Mouse (Mus musculus): ENCODE measurements at regions not wholly inside any gene's neighbourhood (a gene's known extent, or its start where the extent isn't known, plus 50 kb on each side); places are given as distances from the start of the nearest gene placed in this dataset.

GRCm38 (mm10) chr11:45265989-45266302 is 585.9 kb upstream of the Clint1 start:
- no peaks in the 10 kb centered on the region; the same call in 1 of the 2 replicates for H3K4me1 ChIP-seq
- H3K9ac ChIP-seq (replicated peaks), result no peak overlapping the region
- H3K27me3 ChIP-seq, result no peaks in the 10 kb centered on the region
- H3K27ac ChIP-seq (replicated peaks), result no peak overlapping the region
- 65% methylated on average over 4 of the region's 4 CpGs for WGBS
- H3K36me3 ChIP-seq, result no peaks in the 10 kb centered on the region
- H3K4me3 ChIP-seq, result no peak overlapping the region
- no peak; the same call in 1 of the 2 replicates for ATAC-seq (replicated peaks)
- no peaks in the 10 kb centered on the region for H3K9me3 ChIP-seq
- no peak overlapping the region for H3K4me2 ChIP-seq (replicated peaks)

- no peak overlapping the region for H3K4me2 ChIP-seq (replicated peaks)
- no peaks in the 10 kb centered on the region for H3K27me3 ChIP-seq
- no peak for ATAC-seq (replicated peaks)
- H3K36me3 ChIP-seq, result no peaks in the 10 kb centered on the region
- H3K9me3 ChIP-seq, result no peaks in the 10 kb centered on the region
- no peak overlapping the region for H3K9ac ChIP-seq (replicated peaks)
- H3K27ac ChIP-seq (replicated peaks), result no peak overlapping the region
- H3K4me1 ChIP-seq, result no peaks in the 10 kb centered on the region; the same call in 1 of the 2 replicates
- no peak overlapping the region for H3K4me3 ChIP-seq
- 75% methylated on average over 5 of the region's 5 CpGs for WGBS
Measured at GRCm38 (mm10) chr11:45269215-45269614, 582.6 kb upstream of the Clint1 start.

GRCm38 (mm10) chr11:45271206-45271605 is 580.6 kb upstream of the Clint1 start:
- no peaks in the 10 kb centered on the region for H3K9me3 ChIP-seq
- no peak overlapping the region for H3K4me2 ChIP-seq (replicated peaks)
- H3K4me3 ChIP-seq, result no peak overlapping the region
- H3K27ac ChIP-seq (replicated peaks), result no peak overlapping the region
- H3K27me3 ChIP-seq, result no peaks in the 10 kb centered on the region
- no peak for ATAC-seq (replicated peaks)
- 0 out of 2 replicates have a peak, but pooled peaks cover 2% of the 10 kb centered on the region for H3K4me1 ChIP-seq
- no peak overlapping the region for H3K9ac ChIP-seq (replicated peaks)
- WGBS, result 63% methylated on average over 3 of the region's 3 CpGs
- no peaks in the 10 kb centered on the region for H3K36me3 ChIP-seq

GRCm38 (mm10) chr11:45274446-45275119 is 577.3 kb upstream of the Clint1 start:
- H3K9ac ChIP-seq (replicated peaks), result no peak overlapping the region
- H3K27ac ChIP-seq (replicated peaks), result no peak overlapping the region
- no peaks in the 10 kb centered on the region for H3K36me3 ChIP-seq
- no peak overlapping the region for H3K4me2 ChIP-seq (replicated peaks)
- no peak overlapping the region for H3K4me3 ChIP-seq
- H3K9me3 ChIP-seq, result no peaks in the 10 kb centered on the region
- 92% methylated on average over 10 of the region's 10 CpGs for WGBS
- 0 out of 2 replicates have a peak, but pooled peaks cover 2% of the 10 kb centered on the region for H3K4me1 ChIP-seq
- H3K27me3 ChIP-seq, result no peaks in the 10 kb centered on the region
- ATAC-seq (replicated peaks), result no peak

- H3K36me3 ChIP-seq, result no peaks in the 10 kb centered on the region
- H3K4me2 ChIP-seq (replicated peaks), result no peak overlapping the region
- 43% methylated on average over 3 of the region's 3 CpGs for WGBS
- no peaks in the 10 kb centered on the region for H3K9me3 ChIP-seq
- H3K27ac ChIP-seq (replicated peaks), result no peak overlapping the region
- no peak overlapping the region for H3K4me3 ChIP-seq
- no peak for ATAC-seq (replicated peaks)
- H3K9ac ChIP-seq (replicated peaks), result no peak overlapping the region
- no peaks in the 10 kb centered on the region for H3K27me3 ChIP-seq
- 0 out of 2 replicates have a peak, but pooled peaks cover 2% of the 10 kb centered on the region for H3K4me1 ChIP-seq
Measured at GRCm38 (mm10) chr11:45275170-45275569, 576.7 kb upstream of the Clint1 start.

GRCm38 (mm10) chr11:45296772-45297171 is 555.1 kb upstream of the Clint1 start:
- no peak overlapping the region for H3K4me3 ChIP-seq
- no peaks in the 10 kb centered on the region for H3K36me3 ChIP-seq
- no peak overlapping the region for H3K9ac ChIP-seq (replicated peaks)
- ATAC-seq (replicated peaks), result no peak
- H3K4me2 ChIP-seq (replicated peaks), result no peak overlapping the region
- H3K27me3 ChIP-seq, result no peaks in the 10 kb centered on the region
- no peaks in the 10 kb centered on the region for H3K9me3 ChIP-seq
- WGBS, result 78% methylated on average over 2 of the region's 2 CpGs
- H3K4me1 ChIP-seq, result no peaks in the 10 kb centered on the region
- no peak overlapping the region for H3K27ac ChIP-seq (replicated peaks)

GRCm38 (mm10) chr11:45311934-45312333 is 539.9 kb upstream of the Clint1 start:
- Histone ChIP-seq H3K4me2 (replicated peaks) (no peak overlapping the region), H3K27ac (replicated peaks) (no peak overlapping the region), H3K9ac (replicated peaks) (no peak overlapping the region), H3K4me3 (no peak overlapping the region), H3K27me3 (no peaks in the 10 kb centered on the region), H3K9me3 (no peaks in the 10 kb centered on the region), H3K36me3 (no peaks in the 10 kb centered on the region), H3K4me1 (no peaks in the 10 kb centered on the region)
- 90% methylated on average over 6 of the region's 6 CpGs for WGBS
- ATAC-seq (replicated peaks), result no peak

- Histone ChIP-seq H3K9ac (replicated peaks) (no peak overlapping the region), H3K4me3 (no peak overlapping the region), H3K27ac (replicated peaks) (no peak overlapping the region), H3K9me3 (no peaks in the 10 kb centered on the region), H3K36me3 (no peaks in the 10 kb centered on the region), H3K4me2 (replicated peaks) (no peak overlapping the region), H3K27me3 (no peaks in the 10 kb centered on the region), H3K4me1 (no peaks in the 10 kb centered on the region)
- no peak for ATAC-seq (replicated peaks)
- 84% methylated on average over 5 of the region's 5 CpGs for WGBS
Measured at GRCm38 (mm10) chr11:45323766-45324165, 528.1 kb upstream of the Clint1 start.

- H3K27me3 ChIP-seq, result no peaks in the 10 kb centered on the region
- no peak overlapping the region for H3K27ac ChIP-seq (replicated peaks)
- 90% methylated on average over 2 of the region's 2 CpGs for WGBS
- H3K4me3 ChIP-seq, result no peak overlapping the region
- H3K4me1 ChIP-seq, result no peaks in the 10 kb centered on the region
- H3K9ac ChIP-seq (replicated peaks), result no peak overlapping the region
- H3K36me3 ChIP-seq, result no peaks in the 10 kb centered on the region
- no peak overlapping the region for H3K4me2 ChIP-seq (replicated peaks)
- H3K9me3 ChIP-seq, result no peaks in the 10 kb centered on the region
- no peak for ATAC-seq (replicated peaks)
Measured at GRCm38 (mm10) chr11:45330319-45330718, 521.5 kb upstream of the Clint1 start.

- Histone ChIP-seq H3K9ac (replicated peaks) (no peak overlapping the region), H3K36me3 (no peaks in the 10 kb centered on the region), H3K4me3 (no peak overlapping the region), H3K4me2 (replicated peaks) (no peak overlapping the region), H3K27ac (replicated peaks) (no peak overlapping the region), H3K4me1 (no peaks in the 10 kb centered on the region), H3K9me3 (no peaks in the 10 kb centered on the region), H3K27me3 (no peaks in the 10 kb centered on the region)
- WGBS, result 82% methylated on average over 3 of the region's 3 CpGs
- no peak for ATAC-seq (replicated peaks)
Measured at GRCm38 (mm10) chr11:45333756-45334155, 518.1 kb upstream of the Clint1 start.

- H3K9me3 ChIP-seq, result no peaks in the 10 kb centered on the region
- no peak overlapping the region for H3K27ac ChIP-seq (replicated peaks)
- no peak overlapping the region for H3K4me2 ChIP-seq (replicated peaks)
- no peaks in the 10 kb centered on the region for H3K4me1 ChIP-seq
- no peak overlapping the region for H3K9ac ChIP-seq (replicated peaks)
- H3K36me3 ChIP-seq, result no peaks in the 10 kb centered on the region
- H3K27me3 ChIP-seq, result no peaks in the 10 kb centered on the region
- no peak for ATAC-seq (replicated peaks)
- H3K4me3 ChIP-seq, result no peak overlapping the region
Measured at GRCm38 (mm10) chr11:45349331-45349730, 502.5 kb upstream of the Clint1 start.

GRCm38 (mm10) chr11:45365343-45365742 is 486.5 kb upstream of the Clint1 start:
- no peak overlapping the region for H3K4me3 ChIP-seq
- H3K36me3 ChIP-seq, result no peaks in the 10 kb centered on the region
- no peak overlapping the region for H3K4me2 ChIP-seq (replicated peaks)
- no peaks in the 10 kb centered on the region for H3K27me3 ChIP-seq
- no peak overlapping the region for H3K27ac ChIP-seq (replicated peaks)
- ATAC-seq (replicated peaks), result no peak
- no peaks in the 10 kb centered on the region for H3K9me3 ChIP-seq
- 92% methylated on average over 3 of the region's 3 CpGs for WGBS
- H3K4me1 ChIP-seq, result no peaks in the 10 kb centered on the region
- H3K9ac ChIP-seq (replicated peaks), result no peak overlapping the region

Measured in forebrain, embryonic 15.5 days (tissue).